Mouse (Mus musculus): Measurements from ENCODE around the gene Rgs9. TPM values are rescaled to one million over a fixed set of nuclear protein-coding genes. Genes with fewer than 3 reads are reported as not detected.

Rgs9 gene
- total and polyA plus RNA-seq, 2 experiments from 2014 or later: 15.3 to 31.8 TPM

DNA sequence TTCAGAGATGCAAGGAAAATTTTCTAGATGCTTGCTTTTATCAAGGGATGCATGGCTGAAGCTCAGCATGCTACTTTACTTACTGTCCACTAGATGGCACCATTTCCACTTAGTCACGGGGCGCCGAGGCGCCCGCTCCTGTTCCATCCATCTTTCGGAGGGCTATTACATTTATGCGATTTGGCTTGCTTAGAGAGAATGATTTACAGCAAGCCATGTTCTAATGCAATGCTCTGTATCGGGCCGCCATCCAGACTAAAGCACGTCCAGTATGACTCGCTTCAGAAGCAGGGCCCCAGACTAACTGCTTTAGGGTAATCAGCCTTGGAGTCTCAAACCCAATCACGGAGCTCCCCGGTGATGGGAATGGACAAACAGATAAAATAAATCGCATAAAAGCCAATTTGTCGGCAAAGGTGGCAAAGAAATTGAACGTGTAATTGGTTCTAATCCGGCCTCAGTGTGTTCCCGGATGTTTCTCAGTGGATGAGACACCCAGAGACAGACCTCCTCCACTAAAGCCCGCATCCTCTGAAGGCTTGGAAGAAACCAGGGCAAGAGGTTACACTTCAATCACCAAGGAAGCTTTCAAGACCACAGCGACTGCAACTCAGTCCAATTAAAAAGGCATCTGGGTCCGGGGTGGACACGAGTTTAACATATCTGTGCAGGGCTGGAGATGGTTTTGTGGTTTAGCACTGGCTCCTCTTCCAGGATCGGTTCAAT lies 53.1 kb downstream of the Rgs9 start:
- 23% methylated on average over 23 of the region's 23 CpGs for WGBS
- H3K36me3 ChIP-seq (ENCODE audit: insufficient read depth): no peaks in the 10 kb centered on the region
- DNase-seq: peak; percentile 88
- H3K4me2 ChIP-seq (ENCODE audit: low read depth): peak overlapping the region; percentile 16; the same call in 1 of the 2 replicates
- H3K4me1 ChIP-seq (ENCODE audit: insufficient read depth): no peaks in the 10 kb centered on the region
- H3K27me3 ChIP-seq (ENCODE audit: insufficient read depth, low read length): no peaks in the 10 kb centered on the region
- peak overlapping the region; percentile 15; the same call in 1 of the 2 replicates for H3K9ac ChIP-seq
- H3K27ac ChIP-seq (ENCODE audit: low read depth, low read length): no peak overlapping the region
- H3K9me3 ChIP-seq (ENCODE audit: low read length): no peaks in the 10 kb centered on the region
- no peak overlapping the region for H3K4me3 ChIP-seq (ENCODE audit: low read depth, low read length)
- peak; percentile 85 for TF ChIP-seq CTCF (IDR thresholded peaks at IDR 0.05; ENCODE audit: low read depth)
- peak; percentile 94 for ATAC-seq

DNA sequence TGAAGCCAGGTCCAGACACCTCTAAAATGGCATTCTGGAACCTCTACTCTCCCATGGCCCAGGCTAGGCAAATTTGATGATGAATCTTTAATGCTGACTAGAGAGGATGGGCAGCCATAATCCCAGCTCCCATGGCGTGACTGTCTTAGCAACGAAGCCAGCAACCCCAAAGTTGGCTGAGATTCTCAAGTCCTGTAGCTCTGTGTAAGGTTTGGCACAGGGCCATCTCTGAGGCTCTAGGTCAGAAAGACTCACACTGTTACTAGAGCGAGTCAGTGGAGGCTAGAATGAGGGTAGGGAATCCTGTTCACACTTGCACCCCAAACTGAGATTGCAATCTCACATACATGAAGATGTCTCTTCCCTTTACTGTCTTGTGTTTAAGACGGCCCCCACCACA lies 57.8 kb downstream of the Rgs9 start:
- Histone ChIP-seq H3K27me3 (ENCODE audit: insufficient read depth, low read length) (no peaks in the 10 kb centered on the region), H3K36me3 (ENCODE audit: insufficient read depth) (no peaks in the 10 kb centered on the region; the same call in 1 of the 2 replicates), H3K4me2 (ENCODE audit: low read depth) (no peak overlapping the region), H3K4me1 (ENCODE audit: insufficient read depth) (no peaks in the 10 kb centered on the region), H3K27ac (ENCODE audit: low read depth, low read length) (no peak overlapping the region), H3K9ac (no peak overlapping the region), H3K9me3 (ENCODE audit: low read length) (no peaks in the 10 kb centered on the region), H3K4me3 (ENCODE audit: low read depth, low read length) (no peak overlapping the region)
- TF ChIP-seq CTCF (IDR thresholded peaks at IDR 0.05; ENCODE audit: low read depth): no peak
- ATAC-seq (no peak), DNase-seq (no peak)
- WGBS: 66% methylated on average over 4 of the region's 4 CpGs

DNA sequence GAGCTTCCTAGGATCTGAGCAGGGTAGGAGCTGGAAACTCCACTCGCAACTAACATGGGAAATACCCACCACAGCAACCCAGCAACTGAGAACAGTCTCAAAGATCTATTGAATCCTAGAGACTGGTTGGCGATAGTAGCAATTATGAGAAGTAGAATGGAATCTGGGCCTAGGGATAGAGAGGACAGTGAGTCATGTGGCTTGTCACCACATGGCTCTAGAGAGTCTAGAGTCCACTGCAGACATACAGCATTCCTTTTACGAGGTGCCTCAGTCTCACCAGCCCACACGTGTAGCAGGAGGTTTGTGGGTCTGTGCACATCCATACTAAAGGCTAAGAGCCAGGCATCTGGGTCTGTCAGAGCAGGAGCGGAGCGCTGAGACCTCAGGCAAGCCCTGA lies 59.3 kb downstream of the Rgs9 start:
- Histone ChIP-seq H3K36me3 (ENCODE audit: insufficient read depth) (no peaks in the 10 kb centered on the region; the same call in 1 of the 2 replicates), H3K27me3 (ENCODE audit: insufficient read depth, low read length) (no peaks in the 10 kb centered on the region), H3K27ac (ENCODE audit: low read depth, low read length) (no peak overlapping the region), H3K4me2 (ENCODE audit: low read depth) (no peak overlapping the region), H3K9ac (no peak overlapping the region), H3K4me1 (ENCODE audit: insufficient read depth) (no peaks in the 10 kb centered on the region), H3K9me3 (ENCODE audit: low read length) (no peaks in the 10 kb centered on the region), H3K4me3 (ENCODE audit: low read depth, low read length) (no peak overlapping the region)
- no peak for DNase-seq
- no peak for TF ChIP-seq CTCF (IDR thresholded peaks at IDR 0.05; ENCODE audit: low read depth)
- no peak for ATAC-seq
- WGBS: 85% methylated on average over 6 of the region's 6 CpGs

DNA sequence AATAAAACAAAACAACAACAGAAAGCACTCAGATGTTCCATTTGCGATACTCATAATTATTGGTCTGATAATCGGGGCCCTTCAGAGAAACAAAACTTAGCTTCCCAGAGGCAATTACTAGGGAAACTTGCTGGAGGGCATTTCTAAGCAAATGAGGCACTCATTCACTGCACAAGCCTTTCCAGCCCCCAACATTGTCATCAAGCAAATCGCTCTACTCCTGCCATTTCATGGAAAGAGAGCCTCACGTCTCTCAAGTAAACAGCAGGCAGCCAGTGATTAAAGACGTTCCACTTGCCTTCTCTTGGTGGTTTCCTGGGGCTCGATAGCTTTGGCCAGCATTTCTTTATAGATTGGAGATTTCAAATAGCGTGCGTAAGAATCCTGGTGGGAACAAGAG lies 60.1 kb downstream of the Rgs9 start:
- WGBS: 21% methylated on average over 8 of the region's 8 CpGs
- Histone ChIP-seq H3K4me2 (ENCODE audit: low read depth) (no peak overlapping the region), H3K36me3 (ENCODE audit: insufficient read depth) (no peaks in the 10 kb centered on the region; the same call in 1 of the 2 replicates), H3K9ac (no peak overlapping the region), H3K9me3 (ENCODE audit: low read length) (no peaks in the 10 kb centered on the region), H3K27ac (ENCODE audit: low read depth, low read length) (no peak overlapping the region), H3K27me3 (ENCODE audit: insufficient read depth, low read length) (no peaks in the 10 kb centered on the region), H3K4me1 (ENCODE audit: insufficient read depth) (no peaks in the 10 kb centered on the region), H3K4me3 (ENCODE audit: low read depth, low read length) (no peak overlapping the region)
- no peak for TF ChIP-seq CTCF (IDR thresholded peaks at IDR 0.05; ENCODE audit: low read depth)
- DNase-seq: no peak
- ATAC-seq: no peak

DNA sequence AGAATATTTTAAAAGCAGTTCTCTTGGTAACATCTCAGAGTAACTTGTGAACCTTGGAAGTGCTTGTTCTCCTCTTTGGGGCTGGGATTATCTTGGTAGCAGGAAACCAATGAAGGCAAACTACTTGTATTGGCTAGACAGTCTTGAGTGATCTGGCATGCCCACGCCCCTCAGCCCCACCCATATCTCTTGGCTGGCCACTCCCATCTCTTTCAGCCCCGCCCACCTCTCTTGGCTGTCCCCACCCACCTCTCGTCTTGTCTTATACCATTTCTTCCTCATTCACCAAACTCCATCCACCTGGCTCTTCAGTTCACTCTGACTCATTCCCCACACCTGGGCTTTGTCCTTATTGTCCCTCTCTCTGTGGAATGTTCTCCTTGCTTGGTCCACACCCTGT lies 64.3 kb downstream of the Rgs9 start:
- Histone ChIP-seq H3K9me3 (ENCODE audit: low read length) (no peaks in the 10 kb centered on the region), H3K27me3 (ENCODE audit: insufficient read depth, low read length) (no peaks in the 10 kb centered on the region), H3K36me3 (ENCODE audit: insufficient read depth) (no peaks in the 10 kb centered on the region; the same call in 1 of the 2 replicates), H3K4me2 (ENCODE audit: low read depth) (no peak overlapping the region), H3K27ac (ENCODE audit: low read depth, low read length) (no peak overlapping the region), H3K4me3 (ENCODE audit: low read depth, low read length) (no peak overlapping the region), H3K4me1 (ENCODE audit: insufficient read depth) (no peaks in the 10 kb centered on the region), H3K9ac (no peak overlapping the region)
- ATAC-seq: no peak
- no peak for DNase-seq
- 89% methylated on average over 3 of the region's 3 CpGs for WGBS
- no peak for TF ChIP-seq CTCF (IDR thresholded peaks at IDR 0.05; ENCODE audit: low read depth)

DNA sequence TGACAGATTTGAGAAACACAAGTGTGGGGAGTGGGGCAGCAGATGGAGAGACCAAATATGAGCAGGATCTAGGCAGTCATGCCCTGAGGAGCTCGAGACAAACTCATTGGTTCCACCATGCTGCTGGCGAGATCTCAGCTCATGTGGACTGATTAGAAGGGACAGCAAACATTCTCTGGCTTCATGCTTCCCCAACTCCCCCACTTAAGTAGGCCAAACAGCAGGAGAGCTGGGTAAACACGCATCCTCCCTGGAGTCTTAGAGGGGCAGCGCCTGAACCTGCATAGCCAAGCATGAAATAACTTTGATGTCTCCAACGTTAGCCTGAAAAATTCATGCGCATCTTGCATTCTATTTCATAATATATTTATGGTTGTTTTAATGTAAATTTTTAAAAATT lies 65.1 kb downstream of the Rgs9 start:
- DNase-seq (no peak), ATAC-seq (no peak)
- H3K4me1 ChIP-seq (ENCODE audit: insufficient read depth): no peaks in the 10 kb centered on the region
- no peak overlapping the region for H3K9ac ChIP-seq
- H3K27me3 ChIP-seq (ENCODE audit: insufficient read depth, low read length): no peaks in the 10 kb centered on the region
- no peaks in the 10 kb centered on the region; the same call in 1 of the 2 replicates for H3K36me3 ChIP-seq (ENCODE audit: insufficient read depth)
- WGBS: 85% methylated on average over 6 of the region's 6 CpGs
- H3K4me2 ChIP-seq (ENCODE audit: low read depth): no peak overlapping the region
- no peaks in the 10 kb centered on the region for H3K9me3 ChIP-seq (ENCODE audit: low read length)
- TF ChIP-seq CTCF (IDR thresholded peaks at IDR 0.05; ENCODE audit: low read depth): no peak
- no peak overlapping the region for H3K27ac ChIP-seq (ENCODE audit: low read depth, low read length)
- no peak overlapping the region for H3K4me3 ChIP-seq (ENCODE audit: low read depth, low read length)

DNA sequence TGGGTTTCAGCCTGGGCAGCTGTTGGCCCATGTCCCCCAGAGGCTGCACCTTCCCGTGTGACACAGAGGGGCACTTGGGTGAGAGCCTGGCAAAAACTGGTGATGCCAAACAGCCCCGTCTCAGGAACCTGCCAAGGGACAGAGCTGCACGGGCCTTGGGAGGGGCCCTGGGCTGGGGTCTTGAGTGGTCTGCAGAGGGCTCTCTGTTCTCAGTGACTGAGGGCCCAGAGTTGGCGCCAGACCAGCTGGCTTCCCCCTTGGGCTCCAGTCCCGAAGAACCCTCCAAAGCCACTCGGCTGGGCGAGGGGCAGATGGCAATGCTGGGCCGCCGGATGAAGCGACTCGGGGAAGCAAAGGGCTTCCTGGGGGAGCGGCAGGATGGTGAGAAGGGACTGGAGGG lies 70.8 kb downstream of the Rgs9 start:
- DNase-seq: peak; percentile 53
- H3K4me3 ChIP-seq (ENCODE audit: low read depth, low read length): no peak overlapping the region

More for the DNA sequence above, 70.8 kb downstream of the Rgs9 start:
- ATAC-seq: peak; percentile 69
- Histone ChIP-seq H3K36me3 (ENCODE audit: insufficient read depth) (no peaks in the 10 kb centered on the region; the same call in 1 of the 2 replicates), H3K9ac (no peak overlapping the region), H3K4me2 (ENCODE audit: low read depth) (no peak overlapping the region), H3K27me3 (ENCODE audit: insufficient read depth, low read length) (no peaks in the 10 kb centered on the region), H3K9me3 (ENCODE audit: low read length) (no peaks in the 10 kb centered on the region), H3K27ac (ENCODE audit: low read depth, low read length) (no peak overlapping the region), H3K4me1 (ENCODE audit: insufficient read depth) (no peaks in the 10 kb centered on the region)
- TF ChIP-seq CTCF (IDR thresholded peaks at IDR 0.05; ENCODE audit: low read depth): no peak
- 55% methylated on average over 12 of the region's 12 CpGs for WGBS
